Mouse (Mus musculus) right cerebral cortex, adult 18-20 months (tissue): ENCODE measurements at regions not wholly inside any gene's neighbourhood (a gene's known extent, or its start where the extent isn't known, plus 50 kb on each side); places are given as distances from the start of the nearest gene placed in this dataset.

Source experiments
- DNase-seq: peaks from one replicate; pipeline ENCODE4 v3.0.0; 2022; ENCODE audit warnings: mixed read lengths

GRCm38 (mm10) chr15:63166411-63166810, 678.6 kb downstream of the Gsdmc2 start:
- no peak for DNase-seq

GRCm38 (mm10) chr15:63163550-63164279, 681.3 kb downstream of the Gsdmc2 start:
- DNase-seq: no peak

GRCm38 (mm10) chr15:63162881-63163549, 682.0 kb downstream of the Gsdmc2 start:
- peak; percentile 34 for DNase-seq

- no peak for DNase-seq
These were observed 721.8 kb downstream of the Gsdmc2 start for GRCm38 (mm10) chr15:63123123-63123688.

GRCm38 (mm10) chr15:63112918-63113317, 732.1 kb downstream of the Gsdmc2 start:
- DNase-seq: no peak

GRCm38 (mm10) chr15:63100093-63100492, 744.9 kb downstream of the Gsdmc2 start:
- DNase-seq: no peak

GRCm38 (mm10) chr15:63081972-63082371, 763.0 kb downstream of the Gsdmc2 start:
- peak; percentile 25 for DNase-seq

- no peak for DNase-seq
These were observed 765.2 kb downstream of the Gsdmc2 start for GRCm38 (mm10) chr15:63079825-63080224.

GRCm38 (mm10) chr15:63071921-63072320, 773.1 kb downstream of the Gsdmc2 start:
- DNase-seq: no peak

- no peak for DNase-seq
These were observed 777.9 kb downstream of the Gsdmc2 start for GRCm38 (mm10) chr15:63067126-63067525.

- DNase-seq: no peak
These were observed 778.9 kb downstream of the Gsdmc2 start for GRCm38 (mm10) chr15:63066020-63066439.

- DNase-seq: no peak
These were observed 783.1 kb downstream of the Gsdmc2 start for GRCm38 (mm10) chr15:63061891-63062290.

- DNase-seq: no peak
These were observed 784.2 kb downstream of the Gsdmc2 start for GRCm38 (mm10) chr15:63060826-63061225.

- DNase-seq: no peak
These were observed 792.3 kb downstream of the Gsdmc2 start for GRCm38 (mm10) chr15:63052570-63053255.

GRCm38 (mm10) chr15:63050033-63050432, 794.9 kb downstream of the Gsdmc2 start:
- DNase-seq: no peak

- no peak for DNase-seq
These were observed 802.6 kb downstream of the Gsdmc2 start for GRCm38 (mm10) chr15:63042367-63042766.

- DNase-seq: peak; percentile 17
These were observed 808.7 kb downstream of the Gsdmc2 start for GRCm38 (mm10) chr15:63036241-63036640.

- no peak for DNase-seq
These were observed 824.2 kb downstream of the Gsdmc2 start for GRCm38 (mm10) chr15:63020826-63021225.

GRCm38 (mm10) chr15:63017966-63018365, 827.0 kb downstream of the Gsdmc2 start:
- no peak for DNase-seq

GRCm38 (mm10) chr15:63006471-63007228, 838.3 kb downstream of the Gsdmc2 start:
- no peak for DNase-seq

- no peak for DNase-seq
These were observed 850.3 kb downstream of the Gsdmc2 start for GRCm38 (mm10) chr15:62994691-62995090.

GRCm38 (mm10) chr15:62986871-62987270, 858.1 kb downstream of the Gsdmc2 start:
- no peak for DNase-seq

GRCm38 (mm10) chr15:62986147-62986546, 858.8 kb downstream of the Gsdmc2 start:
- no peak for DNase-seq
